Mouse (Mus musculus) small intestine, adult 2 months (tissue): Measurements from ENCODE around the gene Vcp.

Source experiments
- CTCF ChIP-seq: fragments of 200-500 bp; IDR thresholded peaks from 2 replicates; pipeline ENCODE4 v1.5.1; 2012; ENCODE audit warnings: low read depth, mild to moderate bottlenecking, control low read depth, inconsistent platforms, low read length, moderate library complexity, mixed read lengths; ENCODE audit not compliant: insufficient replicate concordance, insufficient read length; ENCODE audit errors: extremely low read depth
- POLR2A ChIP-seq: fragments of 200-500 bp; IDR thresholded peaks from 2 replicates; pipeline ENCODE4 v1.6.1; 2012; ENCODE audit warnings: low read depth, mild to moderate bottlenecking, control low read depth, inconsistent platforms, low read length, moderate library complexity

DNA sequence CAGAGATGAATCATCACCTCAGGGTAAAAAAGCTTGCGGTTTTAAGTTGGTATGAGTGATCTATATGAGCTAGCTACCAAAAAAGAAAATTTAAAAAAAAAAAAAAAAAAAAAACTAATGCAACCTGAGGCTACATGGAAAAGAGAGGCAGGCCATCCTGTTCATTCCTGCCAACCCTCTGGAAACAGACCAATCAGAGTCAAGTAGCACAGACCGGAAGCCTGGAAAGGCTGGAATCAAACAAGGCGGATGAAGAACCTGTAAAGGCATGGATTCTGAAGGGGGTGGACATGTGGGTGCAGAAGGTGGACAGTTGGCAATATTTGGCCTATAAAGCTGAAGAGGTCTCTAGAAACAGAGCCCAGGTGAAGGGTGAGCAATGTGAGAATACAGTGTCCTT, 54.9 kb downstream of the Vcp start:
- no peak for TF ChIP-seq CTCF
- TF ChIP-seq POLR2A: no peak
